Mouse (Mus musculus) forebrain, embryonic 11.5 days (tissue): ENCODE measurements at regions not wholly inside any gene's neighbourhood (a gene's known extent, or its start where the extent isn't known, plus 50 kb on each side); places are given as distances from the start of the nearest gene placed in this dataset. TPM values are rescaled to one million over a fixed set of nuclear protein-coding genes. Genes with fewer than 3 reads are reported as not detected.

Experiments
- microRNA-seq: library from miRNA; unstranded; fragments of <30 nt; microRNA quantifications from one replicate; pipeline ENCODE4, GENCODE M21; 2016; ENCODE audit not compliant: insufficient number of aligned reads

Small RNA genes lying in the stretch of these regions (microRNA-seq; reads per million reads assigned to microRNA genes)
- not detected for gene Mir8117
